Mouse (Mus musculus) liver, adult 2 months (tissue): Measurements from ENCODE around the gene Ttc39b. TPM values are rescaled to one million over a fixed set of nuclear protein-coding genes. Genes with fewer than 3 reads are reported as not detected.

ENCODE experiments used
- DNase-seq: peaks from one replicate; pipeline ENCODE4 v3.0.0-alpha.2; 2011; ENCODE audit warnings: low read depth, low spot score; ENCODE audit errors: extremely low read depth
- H3K27ac ChIP-seq: fragments of 200-500 bp; replicated peaks from 2 replicates; pipeline ENCODE4 v1.5.1; 2012; ENCODE audit warnings: low read depth, mild to moderate bottlenecking, control low read depth, inconsistent platforms, low read length; ENCODE audit not compliant: insufficient read depth
- H3K27me3 ChIP-seq: fragments of 200-500 bp; 2 replicates; pipeline ENCODE4 v1.6.1; 2012; ENCODE audit warnings: mild to moderate bottlenecking, moderate library complexity, low read length, inconsistent platforms; ENCODE audit not compliant: control insufficient read depth, insufficient read depth
- H3K36me3 ChIP-seq: fragments of 200-500 bp; 2 replicates; pipeline ENCODE4 v1.6.1; 2012; ENCODE audit warnings: low read length, inconsistent platforms; ENCODE audit not compliant: control insufficient read depth, insufficient read depth
- H3K4me1 ChIP-seq: fragments of 200-500 bp; 2 replicates; pipeline ENCODE4 v1.6.1; 2011; ENCODE audit warnings: low read length; ENCODE audit not compliant: control insufficient read depth, insufficient read depth
- H3K4me3 ChIP-seq: fragments of 200-500 bp; 2 replicates; pipeline ENCODE4 v1.5.1; 2011; ENCODE audit warnings: low read depth, mild to moderate bottlenecking, control low read depth, low read length, moderate library complexity; ENCODE audit not compliant: insufficient read depth
- H3K79me2 ChIP-seq: fragments of 200-500 bp; 2 replicates; pipeline ENCODE4 v1.6.1; 2012; ENCODE audit warnings: inconsistent platforms, mild to moderate bottlenecking, low read length, moderate library complexity; ENCODE audit not compliant: control insufficient read depth, insufficient read depth
- H3K9ac ChIP-seq: fragments of 200-500 bp; 2 replicates; pipeline ENCODE4 v1.6.1; 2012; ENCODE audit warnings: low read depth, mild to moderate bottlenecking, control low read depth, inconsistent platforms, low read length
- CTCF ChIP-seq: fragments of 200-500 bp; IDR thresholded peaks from 2 replicates; pipeline ENCODE4 v1.5.1; 2011; ENCODE audit warnings: low read depth, low read length, control low read depth
- POLR2A ChIP-seq: fragments of 200-500 bp; IDR thresholded peaks from 2 replicates; pipeline ENCODE4 v1.6.1; 2011; ENCODE audit warnings: low read length, control low read depth; ENCODE audit not compliant: insufficient read depth; ENCODE audit errors: extremely low read depth
- WGBS: fragments of 180-500 bp; shearing (Covaris S2); methylation state at CpG from one replicate; pipeline ENCODE4 v1.1.7; 2018; 5-methylcytosine and 5-hydroxymethylcytosine counted together
- polyA plus RNA-seq: library from polyadenylated mRNA; depleted of rRNA; stranded (reverse); fragments of >200 nt; gene quantifications from 2 replicates; pipeline ENCODE4 v1.2.3, GENCODE M21; 2012
- total RNA-seq: library from RNA; depleted of rRNA; stranded (reverse); fragments of >200 nt; gene quantifications from 2 replicates; pipeline ENCODE4 v1.2.3, GENCODE M21; 2014

The Ttc39b gene
- total and polyA plus RNA-seq, 2 experiments = 6.7 to 21.0 TPM

- H3K36me3 ChIP-seq = no peaks in the 10 kb centered on the region
- no peak for TF ChIP-seq POLR2A
- TF ChIP-seq CTCF = no peak
- peak overlapping the region; percentile 81 for H3K27ac ChIP-seq
- peaks cover 22% of the 10 kb centered on the region for H3K4me1 ChIP-seq
- 8% methylated on average over 13 of the region's 13 CpGs for whole genome bisulfite sequencing
- H3K4me3 ChIP-seq = peak overlapping the region; percentile 20
- peaks cover 47% of the 10 kb centered on the region for H3K79me2 ChIP-seq
- peak overlapping the region; percentile 35 for H3K9ac ChIP-seq
- DNase-seq = peak; percentile 81
- H3K27me3 ChIP-seq = no peaks in the 10 kb centered on the region
Measured at GRCm38 (mm10) chr4:83314922-83315881, 8.9 kb downstream of the Ttc39b start.

- Histone ChIP-seq H3K36me3 (no peaks in the 10 kb centered on the region), H3K9ac (no peak overlapping the region), H3K27ac (peak overlapping the region; percentile 30; the same call in 1 of the 2 replicates), H3K79me2 (peaks cover 44% of the 10 kb centered on the region), H3K27me3 (no peaks in the 10 kb centered on the region), H3K4me1 (peaks cover 24% of the 10 kb centered on the region), H3K4me3 (no peak overlapping the region)
- TF ChIP-seq CTCF (no peak), POLR2A (no peak)
- WGBS = 87% methylated on average over 7 of the region's 7 CpGs
- no peak for DNase-seq
Measured at GRCm38 (mm10) chr4:83314261-83314793, 9.7 kb downstream of the Ttc39b start.

GRCm38 (mm10) chr4:83312336-83312735, 11.7 kb downstream of the Ttc39b start:
- H3K36me3 ChIP-seq = no peaks in the 10 kb centered on the region
- DNase-seq = no peak
- H3K4me3 ChIP-seq = no peak overlapping the region
- no peak overlapping the region for H3K9ac ChIP-seq
- WGBS = 66% methylated on average over 4 of the region's 4 CpGs
- TF ChIP-seq CTCF = no peak
- no peak for TF ChIP-seq POLR2A
- peaks cover 32% of the 10 kb centered on the region for H3K4me1 ChIP-seq
- peaks cover 44% of the 10 kb centered on the region for H3K79me2 ChIP-seq
- no peak overlapping the region for H3K27ac ChIP-seq
- no peaks in the 10 kb centered on the region for H3K27me3 ChIP-seq

- Histone ChIP-seq H3K4me1 (peaks cover 28% of the 10 kb centered on the region), H3K9ac (no peak overlapping the region), H3K4me3 (no peak overlapping the region), H3K79me2 (peaks cover 49% of the 10 kb centered on the region), H3K27me3 (no peaks in the 10 kb centered on the region), H3K36me3 (no peaks in the 10 kb centered on the region), H3K27ac (no peak overlapping the region)
- TF ChIP-seq CTCF (no peak), POLR2A (no peak)
- DNase-seq = no peak
- 95% methylated on average over 8 of the region's 8 CpGs for WGBS
Measured at GRCm38 (mm10) chr4:83311481-83311880, 12.6 kb downstream of the Ttc39b start.

GRCm38 (mm10) chr4:83310990-83311389, 13.1 kb downstream of the Ttc39b start:
- Histone ChIP-seq H3K9ac (no peak overlapping the region), H3K36me3 (no peaks in the 10 kb centered on the region), H3K4me3 (no peak overlapping the region), H3K27me3 (no peaks in the 10 kb centered on the region), H3K27ac (no peak overlapping the region), H3K79me2 (peaks cover 49% of the 10 kb centered on the region), H3K4me1 (peaks cover 26% of the 10 kb centered on the region)
- no peak for TF ChIP-seq POLR2A
- TF ChIP-seq CTCF = no peak
- WGBS = 80% methylated on average over 10 of the region's 10 CpGs
- DNase-seq = no peak
